Mouse (Mus musculus): ENCODE measurements around the gene Sp6. TPM values are rescaled to one million over a fixed set of nuclear protein-coding genes. Genes with fewer than 3 reads are reported as not detected.
A peak's percentile ranks its signal among the peaks of the same experiment; 100 is the strongest.

Gene Sp6
- total RNA-seq (2018; cell fraction: chromatin; rRNA removed): under 1 TPM in 3 of 26 experiments, not detected in 23; 0.16 to 0.50 (median 0.20) TPM
- total RNA-seq (2018; cell fraction: cytosol; rRNA removed): under 1 TPM in 5 of 26 experiments, not detected in 21; 0.03 to 0.11 (median 0.04) TPM
- under 1 TPM in 5 of 26 experiments, not detected in 21; 0.11 to 0.56 (median 0.17) TPM for total RNA-seq (2018; cell fraction: nucleus; rRNA removed)
- 0.09 TPM in 1 of 3 replicates, not detected in the others for polyA plus RNA-seq (2018)

DNA sequence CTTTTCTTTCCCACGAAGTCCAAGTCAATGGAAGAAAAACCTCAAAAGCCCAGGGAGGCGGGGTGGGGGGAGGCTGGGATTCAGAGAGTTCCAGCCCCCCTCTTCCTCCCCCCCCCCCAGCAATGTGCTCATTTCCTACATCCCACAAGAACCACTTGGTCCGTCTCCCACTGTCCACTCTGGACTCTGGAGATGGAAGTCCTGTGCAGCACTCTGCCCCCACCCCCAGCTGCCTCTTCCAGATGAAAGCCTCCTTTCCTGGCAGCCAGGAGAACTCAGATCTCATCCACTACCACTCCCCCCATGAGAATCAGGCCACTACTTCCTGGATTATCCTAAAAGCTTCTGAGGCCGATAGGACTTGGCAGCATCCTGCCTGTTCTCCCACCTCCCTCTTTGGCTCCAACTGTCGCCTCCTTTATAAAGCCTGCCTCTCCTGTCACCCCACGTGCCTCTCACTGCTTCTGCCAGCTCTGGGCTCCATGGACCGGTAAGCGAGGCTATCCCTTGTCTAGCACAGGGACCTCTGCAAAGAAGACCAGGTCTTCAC is at the start of gene Sp6:
Gene Sp6 (plus strand): TSS at position 274 of the 550 bp plus-strand sequence.
- 69% methylated on average over 8 of the region's 8 CpGs for WGBS (ENCODE audit: missing documents)
- H3K79me2 ChIP-seq (ENCODE audit: inconsistent target): no peaks in the 10 kb centered on the region
- no peak within 1 kb of the TSS for H3K4me3 ChIP-seq (ENCODE audit: inconsistent target)
- H3K36me3 ChIP-seq (ENCODE audit: inconsistent target): no peaks in the 10 kb centered on the region
- H3K27ac ChIP-seq: no peak within 1 kb of the TSS

DNA sequence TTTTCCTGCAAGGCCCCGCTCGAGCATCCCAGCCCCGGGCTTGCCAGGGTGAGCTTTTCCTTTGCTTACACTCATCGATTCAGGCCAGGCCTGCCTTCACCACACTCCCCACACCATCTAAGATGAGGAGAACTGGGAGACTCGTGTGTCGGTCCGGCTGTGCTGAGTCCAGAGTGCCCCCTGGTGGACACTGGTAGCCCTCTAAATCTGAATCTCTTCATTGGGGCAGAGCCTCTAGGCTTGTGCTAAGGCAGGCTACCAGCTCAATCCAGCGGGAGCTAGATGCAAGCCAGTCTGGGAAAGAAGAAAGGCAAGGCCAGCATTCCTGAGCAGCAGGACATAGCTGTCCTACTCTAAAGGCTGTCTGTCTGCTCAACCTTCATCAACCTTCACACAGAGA is 49.6 kb upstream of the Sp6 start:
- Histone ChIP-seq H3K27ac (no peak overlapping the region), H3K4me3 (ENCODE audit: inconsistent target) (no peak overlapping the region)

DNA sequence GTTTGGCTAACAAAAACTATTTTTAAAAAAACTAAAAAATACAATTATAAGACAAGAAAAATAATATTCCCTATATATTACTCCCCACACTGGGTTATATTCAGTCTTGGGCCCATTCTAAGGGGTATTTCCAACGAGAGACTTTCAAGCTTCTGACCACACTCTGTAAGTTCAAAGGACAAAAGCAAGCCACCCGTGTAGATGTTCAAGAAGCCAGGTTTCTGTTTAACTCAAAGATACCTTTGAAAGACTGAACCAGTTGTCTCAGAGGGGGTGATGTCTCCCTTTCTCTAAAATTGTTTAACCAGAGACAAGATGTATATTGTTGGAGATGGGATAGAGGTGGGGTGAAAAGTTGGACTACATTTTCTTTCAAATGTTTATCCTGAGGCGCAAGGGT is 47.0 kb upstream of the Sp6 start:
- peaks cover 12% of the 10 kb centered on the region for H3K36me3 ChIP-seq (ENCODE audit: inconsistent target)
- no peak overlapping the region for H3K4me3 ChIP-seq (ENCODE audit: inconsistent target)
- 80% methylated on average over 3 of the region's 3 CpGs for WGBS (ENCODE audit: missing documents)
- peak overlapping the region; percentile 99 for H3K27ac ChIP-seq
- H3K79me2 ChIP-seq (ENCODE audit: inconsistent target): peaks cover 62% of the 10 kb centered on the region

More for the DNA sequence above, 49.6 kb upstream of the Sp6 start:
- WGBS (ENCODE audit: missing documents): 20% methylated on average over 8 of the region's 8 CpGs
- Histone ChIP-seq H3K79me2 (ENCODE audit: inconsistent target) (peaks cover 37% of the 10 kb centered on the region), H3K36me3 (ENCODE audit: inconsistent target) (peaks cover 19% of the 10 kb centered on the region)

DNA sequence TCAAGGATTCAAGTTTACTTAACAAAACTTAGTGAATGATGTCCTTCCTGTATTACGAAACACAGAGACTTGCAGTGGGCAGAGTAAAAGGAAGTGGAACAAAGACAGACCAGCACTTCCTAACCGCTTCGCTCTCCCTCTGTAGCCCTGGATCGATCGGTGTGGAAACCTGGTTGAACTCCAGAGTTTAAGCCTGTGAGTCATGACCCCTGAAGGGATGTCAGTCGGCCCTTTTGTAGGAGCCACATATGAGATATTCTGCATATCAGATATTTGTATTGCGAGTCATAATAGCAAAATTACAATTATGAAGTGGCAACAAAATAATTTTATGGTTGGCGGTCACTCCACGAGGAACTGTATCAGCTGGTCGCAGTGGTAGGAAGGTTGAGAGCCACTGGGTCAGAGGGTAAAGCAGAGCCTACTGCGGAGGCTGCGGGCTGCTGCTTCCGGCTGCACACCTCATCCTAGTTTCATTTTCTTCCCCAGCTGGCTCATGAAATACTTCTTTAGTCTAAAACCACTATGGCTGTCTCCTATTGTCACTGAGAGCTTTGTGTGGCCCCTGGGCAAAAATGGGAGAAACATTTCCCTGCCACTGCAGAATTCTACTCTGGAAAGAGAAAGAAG is 46.2 kb upstream of the Sp6 start:
- under 1% methylated on average over 13 of the region's 13 CpGs for WGBS (ENCODE audit: missing documents)
- Histone ChIP-seq H3K4me3 (ENCODE audit: inconsistent target) (peak overlapping the region; percentile 47), H3K79me2 (ENCODE audit: inconsistent target) (peaks cover 71% of the 10 kb centered on the region), H3K27ac (peak overlapping the region; percentile 99), H3K36me3 (ENCODE audit: inconsistent target) (peaks cover 3% of the 10 kb centered on the region; the same call in 1 of the 2 replicates)

DNA sequence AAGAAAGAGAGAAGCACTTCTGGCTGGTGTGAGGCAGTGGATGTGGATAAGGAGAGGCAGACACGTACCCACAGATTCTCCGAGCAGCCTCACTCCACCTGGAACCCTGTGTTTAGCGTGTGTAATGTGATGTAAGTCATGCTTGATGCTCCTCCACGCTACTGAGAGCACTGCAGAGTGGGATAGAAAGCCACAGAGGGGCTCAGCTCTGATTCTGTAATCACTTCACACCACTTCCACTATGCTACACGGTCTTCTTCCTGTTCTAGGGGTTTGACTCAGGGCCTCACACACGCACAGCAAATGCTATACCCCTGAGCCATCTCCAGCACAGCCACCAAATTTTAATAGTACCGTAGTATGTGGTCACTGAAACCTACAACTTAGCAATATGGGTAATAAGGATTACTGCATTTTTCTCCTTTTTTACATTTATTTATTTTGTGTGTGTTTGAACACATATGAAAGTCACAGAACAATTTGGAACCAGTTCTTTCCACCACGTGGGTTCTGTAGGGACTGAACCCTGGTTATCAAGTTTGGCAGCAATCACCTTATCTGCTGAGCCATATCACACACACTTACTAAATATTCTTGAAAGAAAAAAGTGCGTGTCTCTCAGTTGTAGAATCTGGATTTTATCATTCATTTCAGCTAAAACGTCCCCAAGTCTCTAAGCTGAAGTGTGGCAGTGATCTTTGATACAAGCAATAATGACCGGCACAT is 45.5 kb upstream of the Sp6 start:
- Histone ChIP-seq H3K4me3 (ENCODE audit: inconsistent target) (peak overlapping the region; percentile 47), H3K36me3 (ENCODE audit: inconsistent target) (no peaks in the 10 kb centered on the region; the same call in 1 of the 2 replicates), H3K79me2 (ENCODE audit: inconsistent target) (peaks cover 78% of the 10 kb centered on the region), H3K27ac (peak overlapping the region; percentile 99)
- 22% methylated on average over 11 of the region's 11 CpGs for WGBS (ENCODE audit: missing documents)

DNA sequence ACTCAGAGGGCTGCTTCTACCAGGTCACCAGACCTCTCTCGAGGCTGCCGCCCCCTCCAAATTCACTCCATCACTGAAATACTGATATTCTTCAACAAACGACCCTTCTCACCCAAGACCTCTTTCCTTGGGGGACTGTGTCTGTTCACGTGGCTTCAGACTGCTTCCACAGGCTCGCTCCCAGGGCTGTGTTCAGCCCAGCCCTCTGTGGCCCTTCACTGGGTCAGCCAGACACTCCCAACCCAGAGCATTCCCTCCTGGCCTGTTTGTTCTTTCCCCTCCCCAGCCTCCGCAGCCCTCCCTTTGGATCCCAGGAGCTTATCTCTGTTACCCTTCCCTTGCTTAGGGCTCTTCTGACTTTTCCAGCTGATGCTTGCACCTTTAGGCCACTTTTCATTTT is 44.7 kb upstream of the Sp6 start:
- H3K27ac ChIP-seq: peak overlapping the region; percentile 99
- no peak overlapping the region for H3K4me3 ChIP-seq (ENCODE audit: inconsistent target)
- WGBS (ENCODE audit: missing documents): 85% methylated on average over 6 of the region's 6 CpGs
- no peaks in the 10 kb centered on the region for H3K36me3 ChIP-seq (ENCODE audit: inconsistent target)
- H3K79me2 ChIP-seq (ENCODE audit: inconsistent target): peaks cover 86% of the 10 kb centered on the region

DNA sequence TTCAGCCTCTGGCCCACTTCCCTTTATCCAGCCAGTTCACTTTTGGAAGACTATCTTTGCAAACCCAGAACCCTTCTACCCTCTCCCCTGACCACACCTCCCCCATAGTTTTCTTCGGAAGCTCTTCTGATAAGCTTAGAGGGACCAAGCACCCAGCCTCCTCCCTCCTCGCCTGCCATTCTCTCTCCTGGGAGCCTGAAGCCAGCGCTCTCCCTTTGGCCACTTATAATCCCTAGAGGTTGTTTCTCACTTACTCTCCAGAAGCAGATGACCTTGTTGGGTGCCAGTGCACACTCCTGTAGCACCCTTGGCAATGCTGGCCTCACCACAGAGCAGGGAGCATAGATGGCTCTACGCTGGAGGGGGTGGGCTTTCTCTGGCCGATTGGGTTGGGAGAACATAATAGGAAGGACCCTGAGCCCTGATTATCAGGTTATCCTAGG is 43.9 kb upstream of the Sp6 start:
- Histone ChIP-seq H3K27ac (peak overlapping the region; percentile 99; the same call in 1 of the 2 replicates), H3K4me3 (ENCODE audit: inconsistent target) (no peak overlapping the region), H3K79me2 (ENCODE audit: inconsistent target) (peaks cover 88% of the 10 kb centered on the region), H3K36me3 (ENCODE audit: inconsistent target) (no peaks in the 10 kb centered on the region)
- 80% methylated on average over 5 of the region's 5 CpGs for WGBS (ENCODE audit: missing documents)

DNA sequence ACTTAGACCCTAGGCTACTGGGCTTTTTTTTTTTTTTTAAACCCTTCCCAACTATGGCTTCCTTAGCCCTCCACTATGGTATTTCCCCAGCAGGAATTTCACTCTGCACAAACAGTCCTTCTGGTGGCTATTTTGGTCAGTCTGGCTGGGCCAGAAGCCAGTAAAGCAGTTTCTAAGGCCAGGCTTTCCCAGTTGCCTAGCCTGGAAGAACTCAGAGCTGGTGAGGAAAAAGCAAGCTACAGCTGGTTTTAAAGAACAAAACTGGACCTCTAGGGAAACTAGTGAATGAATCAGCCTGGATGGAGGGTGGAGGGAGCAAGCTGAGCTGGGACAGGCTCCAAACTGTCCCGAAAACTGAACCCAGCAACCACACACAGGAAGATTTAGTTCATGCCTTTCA is 43.4 kb upstream of the Sp6 start:
- H3K79me2 ChIP-seq (ENCODE audit: inconsistent target): peaks cover 85% of the 10 kb centered on the region
- H3K4me3 ChIP-seq (ENCODE audit: inconsistent target): no peak overlapping the region
- no peaks in the 10 kb centered on the region for H3K36me3 ChIP-seq (ENCODE audit: inconsistent target)
- WGBS (ENCODE audit: missing documents): 54% methylated on average over 1 of the region's 1 CpGs
- H3K27ac ChIP-seq: 0 out of 2 replicates have a peak overlapping the region, but pooled peaks have one; percentile 99

DNA sequence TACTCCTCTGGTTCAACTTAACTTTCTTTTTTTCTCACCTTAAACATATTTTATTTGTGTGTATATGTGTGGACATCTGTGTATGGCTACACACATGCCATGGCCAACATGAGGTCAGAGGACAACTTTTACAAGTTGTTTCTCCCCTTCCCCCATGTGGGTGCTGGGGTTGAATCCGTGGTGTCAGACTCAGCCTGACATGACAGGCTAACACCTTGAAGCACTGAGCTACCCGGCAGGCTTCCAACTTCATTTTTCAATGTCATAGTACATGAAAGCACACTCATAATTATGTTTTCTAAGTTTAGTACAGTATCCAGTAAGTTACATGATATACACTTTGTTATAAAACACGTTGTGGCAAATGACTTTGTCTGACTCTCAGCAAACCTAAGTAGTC is 42.9 kb upstream of the Sp6 start:
- WGBS (ENCODE audit: missing documents): 82% methylated on average over 3 of the region's 3 CpGs
- Histone ChIP-seq H3K4me3 (ENCODE audit: inconsistent target) (no peak overlapping the region), H3K79me2 (ENCODE audit: inconsistent target) (peaks cover 83% of the 10 kb centered on the region), H3K36me3 (ENCODE audit: inconsistent target) (no peaks in the 10 kb centered on the region), H3K27ac (no peak overlapping the region)

DNA sequence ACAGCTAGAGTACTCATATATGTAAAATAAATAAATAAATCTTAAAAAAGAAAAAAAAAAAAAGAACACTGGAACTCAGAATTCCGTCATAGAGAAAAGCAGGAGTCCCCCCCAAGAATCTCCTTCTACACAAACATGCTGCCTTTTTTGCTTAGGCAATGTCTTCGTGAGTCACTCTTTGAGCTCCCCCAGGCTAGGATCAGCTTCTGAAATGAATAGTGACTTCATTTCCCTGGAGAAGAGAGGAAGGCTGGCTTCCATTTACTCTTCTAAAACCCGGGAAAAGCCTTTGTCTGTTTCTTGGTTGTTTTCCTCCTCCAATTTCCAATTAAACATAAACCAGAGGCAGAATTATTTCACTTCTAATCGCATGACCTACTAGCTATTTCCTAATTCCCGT is 40.3 kb upstream of the Sp6 start:
- Histone ChIP-seq H3K36me3 (ENCODE audit: inconsistent target) (no peaks in the 10 kb centered on the region), H3K4me3 (ENCODE audit: inconsistent target) (no peak overlapping the region), H3K79me2 (ENCODE audit: inconsistent target) (peaks cover 85% of the 10 kb centered on the region), H3K27ac (peak overlapping the region; percentile 85)
- WGBS (ENCODE audit: missing documents): 77% methylated on average over 5 of the region's 5 CpGs

DNA sequence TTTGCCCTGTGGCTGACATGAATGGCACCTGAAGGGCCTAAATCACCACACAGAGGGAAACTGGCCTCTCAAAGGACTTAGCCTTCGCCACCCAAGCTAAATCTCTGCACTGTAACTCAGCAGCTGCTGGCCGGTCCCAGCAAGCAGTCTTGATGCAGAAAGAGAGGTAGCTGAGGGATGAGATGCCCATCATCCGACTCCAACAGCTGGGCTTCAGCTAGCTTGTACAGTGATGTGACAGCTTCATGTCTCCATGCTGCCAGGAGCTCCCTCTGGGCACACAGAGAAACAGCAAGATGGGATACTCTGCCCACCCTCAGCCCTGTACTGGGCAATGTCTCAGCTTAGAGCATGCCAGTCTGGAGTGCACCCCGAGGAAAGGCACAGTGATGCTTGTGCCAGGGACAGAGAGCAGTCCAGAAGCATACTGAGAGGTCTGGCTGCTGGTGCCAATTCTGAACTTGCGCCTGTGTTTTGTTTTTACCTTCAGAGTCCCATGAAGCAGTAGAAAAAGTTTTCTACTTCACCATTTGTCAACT is 39.7 kb upstream of the Sp6 start:
- Histone ChIP-seq H3K36me3 (ENCODE audit: inconsistent target) (no peaks in the 10 kb centered on the region), H3K4me3 (ENCODE audit: inconsistent target) (no peak overlapping the region), H3K79me2 (ENCODE audit: inconsistent target) (peaks cover 79% of the 10 kb centered on the region), H3K27ac (peak overlapping the region; percentile 85)
- 91% methylated on average over 5 of the region's 5 CpGs for WGBS (ENCODE audit: missing documents)

DNA sequence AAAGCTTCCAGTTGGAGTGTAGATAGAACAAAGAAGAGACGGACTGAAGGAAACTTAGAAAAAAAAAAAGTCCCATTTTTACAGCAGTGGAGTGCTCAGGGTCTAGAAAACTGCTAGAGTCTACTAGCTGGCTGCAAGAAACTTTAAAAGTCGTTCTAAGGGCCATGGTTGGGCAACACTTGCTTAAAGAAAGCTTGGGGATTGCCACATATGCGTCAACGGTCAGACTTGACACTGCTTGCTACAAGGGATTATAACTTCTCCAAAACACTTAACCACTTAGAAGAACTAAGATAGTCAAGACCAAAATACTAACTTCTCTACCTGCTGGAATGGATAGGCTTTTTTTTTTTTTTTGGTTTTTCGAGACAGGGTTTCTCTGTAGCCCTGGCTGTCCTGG is 38.4 kb upstream of the Sp6 start:
- Histone ChIP-seq H3K27ac (peak overlapping the region; percentile 85), H3K79me2 (ENCODE audit: inconsistent target) (peaks cover 66% of the 10 kb centered on the region), H3K36me3 (ENCODE audit: inconsistent target) (no peaks in the 10 kb centered on the region), H3K4me3 (ENCODE audit: inconsistent target) (no peak overlapping the region)
- 4% methylated on average over 5 of the region's 5 CpGs for WGBS (ENCODE audit: missing documents)

DNA sequence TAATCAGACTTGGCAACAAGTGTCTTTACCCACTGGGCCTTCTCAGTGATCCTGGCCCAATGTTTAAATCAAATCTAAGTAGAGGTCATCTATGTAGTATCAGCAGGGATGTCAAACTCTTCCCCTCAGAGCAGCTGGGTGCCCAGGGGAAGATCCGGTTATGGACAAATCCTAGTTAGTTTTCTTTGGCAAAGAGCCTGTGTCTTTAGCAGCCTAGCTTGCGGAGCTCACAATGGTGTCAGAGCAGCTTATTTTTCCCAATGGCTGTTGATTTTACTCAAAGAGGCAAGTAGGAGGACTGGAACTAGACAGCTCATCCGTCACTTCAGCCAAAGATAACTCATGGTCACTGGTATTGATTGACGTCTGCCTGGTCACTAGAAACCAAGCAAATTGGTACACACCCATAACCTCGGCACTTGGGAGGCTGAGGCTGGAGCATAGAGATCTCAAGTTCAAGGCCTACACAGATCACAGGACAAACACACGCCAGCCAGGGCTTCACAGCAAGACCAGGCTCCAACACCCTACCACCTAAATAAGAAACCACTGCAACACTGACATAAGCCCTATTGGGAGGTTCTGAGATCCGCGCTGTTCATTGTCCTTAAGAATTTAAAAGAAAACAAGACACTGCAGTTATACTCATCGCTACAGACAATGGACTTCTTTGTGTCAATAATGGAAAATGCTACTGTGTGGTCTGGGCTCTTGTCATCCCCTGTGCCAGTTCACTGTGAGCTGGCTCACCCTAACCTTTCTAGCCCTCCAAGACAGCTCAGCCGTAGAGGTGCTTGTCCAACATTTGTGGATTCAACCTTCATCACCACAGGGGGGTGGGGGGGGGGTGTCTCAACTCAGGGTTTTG is 37.4 kb upstream of the Sp6 start:
- 81% methylated on average over 10 of the region's 10 CpGs for WGBS (ENCODE audit: missing documents)
- H3K27ac ChIP-seq: peak overlapping the region; percentile 85
- H3K36me3 ChIP-seq (ENCODE audit: inconsistent target): no peaks in the 10 kb centered on the region
- H3K4me3 ChIP-seq (ENCODE audit: inconsistent target): peak overlapping the region; percentile 64; the same call in 1 of the 2 replicates
- peaks cover 57% of the 10 kb centered on the region for H3K79me2 ChIP-seq (ENCODE audit: inconsistent target)

DNA sequence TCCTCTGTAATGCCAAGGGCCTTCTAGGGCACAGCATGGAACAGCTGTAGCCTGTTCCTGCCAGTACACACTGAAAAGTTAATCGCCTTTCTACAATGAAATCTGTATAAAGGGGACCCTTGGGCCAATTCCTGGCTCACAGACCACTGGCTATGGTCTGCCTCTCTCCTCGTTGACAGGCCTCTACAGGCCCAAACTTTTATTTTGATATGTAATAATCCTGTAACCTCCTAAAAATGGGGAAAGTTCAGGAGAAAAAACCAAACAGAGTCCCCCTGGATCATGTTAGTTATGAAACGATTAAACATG is 36.9 kb upstream of the Sp6 start:
- peak overlapping the region; percentile 85 for H3K27ac ChIP-seq
- H3K36me3 ChIP-seq (ENCODE audit: inconsistent target): no peaks in the 10 kb centered on the region
- 33% methylated on average over 3 of the region's 3 CpGs for WGBS (ENCODE audit: missing documents)
- peaks cover 51% of the 10 kb centered on the region for H3K79me2 ChIP-seq (ENCODE audit: inconsistent target)
- peak overlapping the region; percentile 64 for H3K4me3 ChIP-seq (ENCODE audit: inconsistent target)
